ENCODE assay signal across 8 mouse cellular contexts in genomic region chr2:135797677-135798546, GRCm38 (mm10).
DNase-seq lines count a peak whose midpoint lies in the region; ATAC-seq lines count a peak whose summit lies in the region.

No protein-coding gene starts in this region.

- H3K36me3 ChIP-seq in kidney, embryonic 14.5 days (ENCODE audit: control insufficient read depth, insufficient read depth, low read length): no peaks in the 10 kb centered on the region
- H3K36me3 ChIP-seq in forebrain, embryonic 13.5 days (ENCODE audit: poor library complexity, severe bottlenecking): no peaks in the 10 kb centered on the region
- no peaks in the 10 kb centered on the region for H3K36me3 ChIP-seq in limb, embryonic 13.5 days

- H3K27ac ChIP-seq in kidney, embryonic 14.5 days (ENCODE audit: low read depth, low read length): peak overlapping the region; percentile 24; the same call in 1 of the 2 replicates
- peak overlapping the region; percentile 36; the same call in 1 of the 2 replicates for H3K27ac ChIP-seq in forebrain, embryonic 13.5 days
- H3K27ac ChIP-seq in limb, embryonic 13.5 days: no peak overlapping the region

- DNase-seq in kidney, adult 9 months: no peak
- DNase-seq in MN1 (ENCODE audit: low spot score): peak; percentile 10
- no peak for DNase-seq in layer of hippocampus, adult 9-10 months (ENCODE audit: low spot score)
- DNase-seq in urinary bladder, postnatal 14 days (ENCODE audit: low spot score): no peak
- DNase-seq in adrenal gland, postnatal 4 days (ENCODE audit: low spot score in 2 of 2): no peak

- WGBS in kidney, embryonic 14.5 days: 27% methylated on average over 5 of the region's 5 CpGs
- 33% methylated on average over 5 of the region's 5 CpGs for WGBS in forebrain, embryonic 13.5 days
- WGBS in limb, embryonic 13.5 days: 27% methylated on average over 5 of the region's 5 CpGs

- H3K4me3 ChIP-seq in kidney, embryonic 14.5 days (ENCODE audit: low read length): no peak overlapping the region
- H3K4me3 ChIP-seq in forebrain, embryonic 13.5 days: no peak overlapping the region
- no peak overlapping the region for H3K4me3 ChIP-seq in limb, embryonic 13.5 days

- no peak overlapping the region for H3K4me2 ChIP-seq in kidney, embryonic 14.5 days (replicated peaks; ENCODE audit: low read depth, low read length)
- H3K4me2 ChIP-seq in forebrain, embryonic 13.5 days: no peak overlapping the region
- H3K4me2 ChIP-seq in limb, embryonic 13.5 days (replicated peaks): no peak overlapping the region

- no peaks in the 10 kb centered on the region for H3K9me3 ChIP-seq in kidney, embryonic 14.5 days (ENCODE audit: control insufficient read depth, low read length)
- no peaks in the 10 kb centered on the region for H3K9me3 ChIP-seq in forebrain, embryonic 13.5 days (replicated peaks)
- no peaks in the 10 kb centered on the region for H3K9me3 ChIP-seq in limb, embryonic 13.5 days

- no peak overlapping the region for H3K9ac ChIP-seq in kidney, embryonic 14.5 days (ENCODE audit: low read depth, low read length)
- no peak overlapping the region for H3K9ac ChIP-seq in forebrain, embryonic 13.5 days
- no peak overlapping the region for H3K9ac ChIP-seq in limb, embryonic 13.5 days

- H3K27me3 ChIP-seq in kidney, embryonic 14.5 days (ENCODE audit: control insufficient read depth, insufficient read depth, low read length): no peaks in the 10 kb centered on the region
- H3K27me3 ChIP-seq in forebrain, embryonic 13.5 days: no peaks in the 10 kb centered on the region
- no peaks in the 10 kb centered on the region for H3K27me3 ChIP-seq in limb, embryonic 13.5 days

- H3K4me1 ChIP-seq in kidney, embryonic 14.5 days (ENCODE audit: control insufficient read depth, insufficient read depth, low read length): peaks cover 9% of the 10 kb centered on the region; the same call in 1 of the 2 replicates
- peaks cover 39% of the 10 kb centered on the region for H3K4me1 ChIP-seq in forebrain, embryonic 13.5 days
- H3K4me1 ChIP-seq in limb, embryonic 13.5 days: peaks cover 11% of the 10 kb centered on the region

- ATAC-seq in kidney, embryonic 14.5 days (ENCODE audit: low FRiP score, low TSS enrichment): no peak
- peak; percentile 42; the same call in 1 of the 2 replicates for ATAC-seq in forebrain, embryonic 13.5 days
- 0 out of 2 replicates have a peak, but pooled peaks have one; percentile 48 for ATAC-seq in limb, embryonic 13.5 days (ENCODE audit: low FRiP score, low read depth)
